Mouse (Mus musculus) embryonic facial prominence, embryonic 14.5 days (tissue): Measurements from ENCODE around the gene Ywhaq. TPM values are rescaled to one million over a fixed set of nuclear protein-coding genes. Genes with fewer than 3 reads are reported as not detected.

Experiments used
- ATAC-seq: fragments of 200-750 bp; cut with Nextera tagmentation; 2 replicates; pipeline ENCODE4 v1.8.0; 2017; ENCODE audit warnings: low read depth, moderate number of reproducible peaks, moderate TSS enrichment
- DNase-seq: peaks from one replicate; pipeline ENCODE4 v3.0.0-alpha.2; 2015; ENCODE audit warnings: low spot score
- H3K27ac ChIP-seq: fragments of 300-500 bp; sonication (generic); replicated peaks from 2 replicates; pipeline ENCODE4 v1.5.1; 2014; ENCODE audit warnings: low read depth, mild to moderate bottlenecking, low read length, moderate library complexity
- H3K27me3 ChIP-seq: fragments of 300-500 bp; sonication (generic); replicated peaks from 2 replicates; pipeline ENCODE4 v1.6.1; 2014; ENCODE audit warnings: low read length; ENCODE audit not compliant: control insufficient read depth, insufficient read depth
- H3K36me3 ChIP-seq: fragments of 300-500 bp; sonication (generic); 2 replicates; pipeline ENCODE4 v1.6.1; 2014; ENCODE audit warnings: low read length, mixed read lengths; ENCODE audit not compliant: control insufficient read depth, insufficient read depth
- H3K4me1 ChIP-seq: fragments of 300-500 bp; sonication (generic); 2 replicates; pipeline ENCODE4 v1.6.1; 2014; ENCODE audit warnings: antibody characterized with exemption, low read length; ENCODE audit not compliant: control insufficient read depth, insufficient read depth
- H3K4me2 ChIP-seq: fragments of 300-500 bp; sonication (generic); 2 replicates; pipeline ENCODE4 v1.6.1; 2014; ENCODE audit warnings: low read depth, mild to moderate bottlenecking, low read length, moderate library complexity, mixed read lengths
- H3K4me3 ChIP-seq: fragments of 300-500 bp; sonication (generic); 2 replicates; pipeline ENCODE4 v1.5.1; 2014; ENCODE audit warnings: low read depth, mild to moderate bottlenecking, low read length
- H3K9ac ChIP-seq: fragments of 300-500 bp; sonication (generic); 2 replicates; pipeline ENCODE4 v1.6.1; 2014; ENCODE audit warnings: low read depth, mild to moderate bottlenecking, low read length, moderate library complexity, mixed read lengths
- H3K9me3 ChIP-seq: fragments of 300-500 bp; sonication (generic); 2 replicates; pipeline ENCODE4 v1.6.1; 2016; ENCODE audit warnings: low read length; ENCODE audit not compliant: control insufficient read depth
- WGBS: fragments of 180-500 bp; shearing (Covaris S2); extraction: QIAGEN DNeasy Blood & Tissue Kit; methylation state at CpG from one replicate; pipeline ENCODE4 v1.1.7; 2014; 5-methylcytosine and 5-hydroxymethylcytosine counted together
- polyA plus RNA-seq: library from polyadenylated mRNA; unstranded; fragments of >200 nt; fragmentation: Nextera tagmentation; extraction: Ambion mirVana; gene quantifications from 2 replicates; pipeline ENCODE4 v1.2.1, GENCODE M21; 2014

The Ywhaq gene
- polyA plus RNA-seq, 1 experiment from 2014 or later: 556 TPM

GRCm38 (mm10) chr12:21368376-21369086 is 48.9 kb downstream of the Ywhaq start:
- no peaks in the 10 kb centered on the region for H3K4me1 ChIP-seq

GRCm38 (mm10) chr12:21364624-21365435 is 52.6 kb downstream of the Ywhaq start:
- no peak overlapping the region for H3K27ac ChIP-seq
- no peaks in the 10 kb centered on the region for H3K36me3 ChIP-seq
- DNase-seq: no peak
- no peak overlapping the region for H3K9ac ChIP-seq
- no peaks in the 10 kb centered on the region for H3K27me3 ChIP-seq
- H3K4me1 ChIP-seq: no peaks in the 10 kb centered on the region
- ATAC-seq: no peak
- WGBS: 54% methylated on average over 10 of the region's 10 CpGs
- H3K4me3 ChIP-seq: no peak overlapping the region
- H3K9me3 ChIP-seq: no peaks in the 10 kb centered on the region
- no peak overlapping the region for H3K4me2 ChIP-seq

More at GRCm38 (mm10) chr12:21368376-21369086, 48.9 kb downstream of the Ywhaq start:
- Histone ChIP-seq H3K4me2 (no peak overlapping the region), H3K9ac (no peak overlapping the region), H3K36me3 (no peaks in the 10 kb centered on the region), H3K4me3 (no peak overlapping the region), H3K27me3 (no peaks in the 10 kb centered on the region), H3K27ac (no peak overlapping the region), H3K9me3 (no peaks in the 10 kb centered on the region)
- ATAC-seq: no peak
- WGBS: 95% methylated on average over 9 of the region's 9 CpGs
- no peak for DNase-seq

- H3K36me3 ChIP-seq: no peaks in the 10 kb centered on the region
- 86% methylated on average over 3 of the region's 3 CpGs for WGBS
- H3K27ac ChIP-seq: no peak overlapping the region
- no peak overlapping the region for H3K4me2 ChIP-seq
- ATAC-seq (no peak), DNase-seq (no peak)
- no peak overlapping the region for H3K4me3 ChIP-seq
- no peak overlapping the region for H3K9ac ChIP-seq
- no peaks in the 10 kb centered on the region for H3K27me3 ChIP-seq
- no peaks in the 10 kb centered on the region for H3K9me3 ChIP-seq
- no peaks in the 10 kb centered on the region for H3K4me1 ChIP-seq
Observed at GRCm38 (mm10) chr12:21363195-21363594, 54.2 kb downstream of the Ywhaq start.

- Histone ChIP-seq H3K27me3 (no peaks in the 10 kb centered on the region), H3K9ac (no peak overlapping the region), H3K4me2 (no peak overlapping the region), H3K4me3 (no peak overlapping the region), H3K27ac (no peak overlapping the region), H3K9me3 (no peaks in the 10 kb centered on the region), H3K4me1 (no peaks in the 10 kb centered on the region), H3K36me3 (no peaks in the 10 kb centered on the region)
- ATAC-seq (no peak), DNase-seq (no peak)
- WGBS: 79% methylated on average over 2 of the region's 2 CpGs
Observed at GRCm38 (mm10) chr12:21362686-21363085, 54.8 kb downstream of the Ywhaq start.

- no peak overlapping the region for H3K9ac ChIP-seq
- no peak overlapping the region for H3K4me2 ChIP-seq
- ATAC-seq: no peak
- H3K27ac ChIP-seq: no peak overlapping the region
- peaks cover 50% of the 10 kb centered on the region for H3K36me3 ChIP-seq
- 95% methylated on average over 8 of the region's 8 CpGs for WGBS
- no peak for DNase-seq
- no peak overlapping the region for H3K4me3 ChIP-seq
- H3K9me3 ChIP-seq: no peaks in the 10 kb centered on the region
- H3K27me3 ChIP-seq: no peaks in the 10 kb centered on the region
- no peaks in the 10 kb centered on the region for H3K4me1 ChIP-seq
Observed at GRCm38 (mm10) chr12:21353681-21354080, 63.8 kb downstream of the Ywhaq start.

- Histone ChIP-seq H3K27me3 (no peaks in the 10 kb centered on the region), H3K9me3 (no peaks in the 10 kb centered on the region), H3K4me2 (no peak overlapping the region), H3K4me1 (no peaks in the 10 kb centered on the region), H3K27ac (no peak overlapping the region), H3K36me3 (peaks cover 55% of the 10 kb centered on the region), H3K9ac (no peak overlapping the region), H3K4me3 (no peak overlapping the region)
- DNase-seq (no peak), ATAC-seq (no peak)
- 68% methylated on average over 7 of the region's 7 CpGs for WGBS
Observed at GRCm38 (mm10) chr12:21350113-21350876, 67.1 kb downstream of the Ywhaq start.

GRCm38 (mm10) chr12:21346972-21347371 is 70.5 kb downstream of the Ywhaq start:
- WGBS: 91% methylated on average over 7 of the region's 7 CpGs
- Histone ChIP-seq H3K36me3 (peaks cover 56% of the 10 kb centered on the region), H3K9ac (no peak overlapping the region), H3K4me3 (no peak overlapping the region), H3K27ac (no peak overlapping the region), H3K4me2 (no peak overlapping the region), H3K4me1 (no peaks in the 10 kb centered on the region), H3K27me3 (no peaks in the 10 kb centered on the region), H3K9me3 (no peaks in the 10 kb centered on the region)
- ATAC-seq (no peak), DNase-seq (no peak)

DNA sequence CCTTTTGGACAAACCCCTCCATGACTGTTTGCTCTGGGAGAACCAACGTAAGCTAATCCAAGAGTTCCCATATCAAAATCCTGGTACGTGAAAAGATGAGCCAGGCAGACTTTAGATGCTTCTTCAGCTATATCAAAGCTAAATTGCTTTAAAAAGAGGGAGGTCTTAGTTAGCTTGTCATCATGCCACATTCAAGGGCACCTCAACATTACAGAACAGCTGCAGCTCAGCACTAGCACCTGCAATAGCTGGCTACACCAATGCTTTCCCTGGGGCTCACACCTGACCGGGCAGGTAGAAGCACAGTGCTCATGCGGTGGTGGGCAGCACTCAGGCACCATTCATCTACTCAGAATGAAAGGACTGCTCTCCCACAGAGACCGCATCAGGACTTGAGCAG is 76.8 kb downstream of the Ywhaq start:
- WGBS: 94% methylated on average over 5 of the region's 5 CpGs
- ATAC-seq: no peak
- Histone ChIP-seq H3K9me3 (no peaks in the 10 kb centered on the region), H3K27me3 (no peaks in the 10 kb centered on the region), H3K4me3 (no peak overlapping the region), H3K4me2 (no peak overlapping the region), H3K27ac (no peak overlapping the region), H3K9ac (no peak overlapping the region), H3K4me1 (no peaks in the 10 kb centered on the region), H3K36me3 (peaks cover 70% of the 10 kb centered on the region)
- DNase-seq: no peak
